Mouse (Mus musculus) thymus, postnatal 14 days (tissue): Measurements from ENCODE around the gene Pigt.
A peak's percentile ranks its signal among the peaks of the same experiment; 100 is the strongest.

Experiments used
- DNase-seq: peaks from one replicate; pipeline ENCODE4 v3.0.0; 2021

Gene Pigt

DNA sequence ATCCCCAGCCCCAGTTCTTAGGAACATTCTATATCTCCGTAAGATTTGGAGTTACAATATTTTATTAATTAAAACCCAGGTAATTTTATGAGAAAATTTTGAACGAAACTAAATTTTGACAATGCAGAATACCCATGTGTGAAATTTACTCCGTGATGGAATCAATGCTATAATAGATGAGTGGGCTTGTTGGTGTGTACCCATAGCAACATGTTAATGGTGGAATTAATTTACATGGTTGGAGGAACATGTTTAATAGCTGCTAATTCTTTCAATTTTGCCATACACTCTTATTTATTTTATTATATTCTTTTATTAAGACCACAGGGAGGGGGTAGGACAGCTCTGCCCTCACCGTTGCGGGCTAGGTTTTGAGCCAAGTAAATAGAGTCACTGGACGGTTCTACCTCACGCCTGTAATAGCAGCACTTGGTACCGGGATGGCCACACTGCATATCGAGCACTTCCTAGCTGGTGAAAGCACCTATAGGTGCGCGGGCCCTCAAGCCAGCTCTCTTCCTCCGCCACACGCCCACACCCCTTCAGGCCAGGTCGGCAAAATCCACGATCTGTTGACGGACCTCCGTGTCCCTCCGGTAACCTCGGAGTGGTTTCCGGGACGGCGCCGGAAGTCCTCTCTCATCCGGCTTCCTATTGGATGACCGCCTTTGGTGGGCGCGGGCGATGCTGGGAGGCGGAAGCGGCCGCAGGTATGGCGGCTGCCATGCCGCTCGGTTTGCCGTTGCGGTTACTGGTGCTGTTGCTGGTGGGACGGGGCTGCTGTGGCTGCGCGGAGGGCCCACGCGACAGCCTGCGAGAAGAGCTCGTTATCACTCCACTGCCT, at the start of gene Pigt:
Gene Pigt, plus strand, starts transcription at position 674 of the 844 bp plus-strand sequence.
- DNase-seq: peak; percentile 88

DNA sequence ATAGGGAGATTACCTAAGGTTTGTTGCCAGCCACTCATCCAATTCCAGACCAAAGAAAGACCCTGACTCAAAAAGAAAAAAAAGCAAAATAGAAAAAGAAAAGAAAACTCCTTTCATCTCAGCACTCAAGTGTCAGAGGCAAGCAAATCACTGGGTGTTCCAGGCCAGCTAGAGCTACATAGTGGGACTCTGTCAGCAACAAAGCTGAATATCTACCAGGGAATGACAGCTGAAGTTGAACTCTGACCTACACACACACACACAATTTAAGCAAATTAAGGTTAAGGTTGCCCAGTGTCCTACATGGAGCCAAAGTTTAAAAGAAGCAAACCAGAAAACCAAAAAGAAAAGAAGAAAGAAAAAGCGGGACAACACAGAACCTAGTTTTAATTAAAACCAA, 49.2 kb upstream of the Pigt start:
- DNase-seq: no peak

DNA sequence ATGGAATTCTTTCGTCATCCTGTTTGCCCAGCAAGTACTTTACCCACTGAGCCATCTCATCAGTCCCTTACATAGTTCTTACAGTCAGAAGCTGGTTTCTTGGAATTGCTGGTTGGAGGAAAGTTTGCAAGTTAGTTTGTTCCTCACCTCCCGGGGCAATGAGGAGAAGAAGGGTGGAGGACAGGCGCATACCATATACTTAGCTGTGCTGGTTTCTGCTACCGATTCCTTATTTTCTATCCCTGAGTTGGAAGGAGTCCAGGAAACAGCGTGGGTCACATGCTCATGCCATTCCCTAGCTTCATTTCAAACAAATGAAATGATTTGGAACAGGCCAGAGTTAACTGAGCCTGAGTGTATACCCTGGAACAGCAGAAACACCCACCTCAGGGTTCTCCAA, 48.4 kb upstream of the Pigt start:
- DNase-seq: no peak

DNA sequence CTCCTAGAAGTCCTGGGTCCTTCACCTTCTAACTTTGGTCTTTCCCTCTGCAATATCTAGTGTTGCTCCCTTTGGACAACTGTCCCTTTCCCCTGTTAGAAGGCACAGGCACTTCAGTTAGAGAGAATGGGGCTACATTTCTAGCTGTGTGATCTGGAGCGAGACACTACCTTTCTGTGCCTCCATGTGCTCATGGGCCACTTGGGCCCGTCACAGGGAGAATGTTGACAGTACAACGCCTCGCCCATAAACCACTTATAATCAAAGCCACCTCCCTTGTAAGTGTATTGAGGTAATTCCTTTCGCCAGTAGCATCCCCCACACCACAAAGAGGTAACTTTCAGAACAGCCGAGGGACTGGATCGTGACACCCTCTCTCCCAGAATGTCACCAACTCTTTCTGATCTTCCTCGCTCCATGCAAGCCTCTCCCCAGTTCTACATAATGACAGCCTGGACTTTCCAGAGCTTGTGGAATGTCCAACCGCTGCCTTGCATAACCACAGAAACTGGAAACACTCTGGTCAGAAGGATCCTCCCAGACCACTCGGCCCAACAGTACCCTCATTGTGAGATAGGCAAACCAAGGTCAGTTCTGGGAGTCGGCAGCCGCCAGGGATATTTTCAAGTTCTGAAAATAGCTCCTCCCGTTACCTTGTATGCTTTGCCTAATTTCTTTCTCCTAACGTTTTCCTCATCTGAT, 47.8 kb upstream of the Pigt start:
- DNase-seq: no peak

DNA sequence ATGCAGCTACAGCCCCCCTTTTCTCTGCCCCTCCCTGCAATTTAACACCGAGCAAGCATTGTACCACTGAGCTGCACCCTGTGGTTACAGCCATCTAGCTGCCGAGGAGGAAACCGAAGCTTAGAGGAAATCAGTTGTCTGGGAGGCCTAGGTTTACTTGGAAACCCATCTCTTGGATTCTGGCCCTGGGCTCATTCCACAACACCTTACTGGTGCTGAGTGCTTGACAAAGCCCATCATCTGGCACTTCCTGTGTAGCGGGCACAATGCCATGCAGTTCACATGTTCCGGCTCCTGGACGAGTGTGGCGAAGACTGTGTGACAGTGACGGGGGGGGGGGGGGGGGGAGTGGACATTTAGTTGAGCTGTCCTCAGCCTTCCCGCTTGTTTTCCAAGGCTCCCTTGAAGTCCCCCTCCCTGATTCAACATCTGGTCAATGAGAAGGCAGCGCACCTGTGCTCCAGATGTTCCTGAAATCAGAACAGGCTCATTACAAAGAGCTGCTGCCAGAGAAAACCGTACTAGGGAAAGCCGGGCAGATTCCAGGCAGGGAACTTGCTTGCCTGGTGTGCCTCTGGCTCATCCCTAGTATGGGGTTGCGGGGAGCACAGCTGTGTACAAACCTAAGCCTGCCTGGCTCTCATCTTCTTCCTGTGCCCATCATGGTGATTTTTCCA, 45.2 kb upstream of the Pigt start:
- no peak for DNase-seq

DNA sequence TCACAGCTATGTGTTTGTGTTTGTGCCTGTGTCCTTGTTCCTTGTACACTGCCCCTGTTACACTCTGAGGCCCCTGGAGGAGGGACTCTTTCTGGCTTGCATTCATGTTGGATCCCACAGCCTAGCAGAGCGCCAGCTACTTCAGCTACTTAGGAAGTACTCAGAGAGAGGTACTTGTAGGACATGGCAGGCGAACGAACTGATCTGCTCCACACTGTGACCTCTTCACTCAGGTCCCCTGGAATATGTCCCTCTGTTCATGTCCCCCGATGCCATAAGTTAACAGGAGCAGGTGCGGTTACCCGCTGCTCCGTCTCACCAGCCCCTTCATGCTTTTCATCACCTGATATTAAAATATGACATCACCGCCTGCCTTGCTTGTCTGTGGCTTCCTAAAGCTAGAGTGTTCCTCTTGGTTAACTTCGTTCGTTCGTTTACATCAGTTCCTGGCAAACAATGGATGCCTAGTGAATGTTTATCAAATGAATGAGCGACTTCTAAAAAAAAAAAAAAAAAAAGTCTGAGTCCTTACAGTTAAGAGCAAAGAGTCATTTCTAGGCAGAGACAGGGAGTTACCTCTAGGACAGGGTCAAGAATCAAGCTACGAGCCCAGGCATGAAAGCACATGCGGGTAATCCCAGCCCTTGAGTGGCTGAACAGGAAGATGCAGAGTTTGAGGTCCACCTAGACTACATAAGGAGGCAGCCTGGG, 44.1 kb upstream of the Pigt start:
- no peak for DNase-seq

DNA sequence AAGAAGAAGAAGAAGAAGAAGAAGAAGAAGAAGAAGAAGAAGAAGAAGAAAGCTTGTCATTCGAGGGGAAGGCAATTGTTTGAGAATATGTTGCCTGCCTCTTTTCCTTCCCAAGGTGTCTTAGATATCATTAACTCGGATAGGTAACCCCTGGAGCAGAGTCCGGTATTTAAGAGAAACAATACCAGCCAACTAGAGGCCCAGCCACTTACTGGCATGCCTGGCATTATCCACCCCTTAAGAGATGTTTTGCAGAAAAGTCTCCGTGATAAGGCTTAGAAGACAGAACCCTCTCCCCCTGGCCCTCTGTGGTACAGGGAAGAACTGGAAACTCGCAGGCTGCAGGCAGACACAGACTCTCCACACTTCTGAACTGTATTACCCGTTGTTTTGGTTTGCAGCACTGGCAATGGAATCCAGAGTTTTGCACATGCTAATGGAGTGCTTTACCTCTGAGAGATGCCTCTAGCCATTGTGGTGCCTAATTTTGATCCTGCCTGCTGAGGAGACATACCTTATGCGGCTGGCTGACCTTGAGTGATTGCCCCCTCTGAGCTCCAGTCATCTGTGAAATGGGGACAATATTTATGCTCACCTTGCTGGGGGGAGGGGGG, 43.3 kb upstream of the Pigt start:
- DNase-seq: no peak

DNA sequence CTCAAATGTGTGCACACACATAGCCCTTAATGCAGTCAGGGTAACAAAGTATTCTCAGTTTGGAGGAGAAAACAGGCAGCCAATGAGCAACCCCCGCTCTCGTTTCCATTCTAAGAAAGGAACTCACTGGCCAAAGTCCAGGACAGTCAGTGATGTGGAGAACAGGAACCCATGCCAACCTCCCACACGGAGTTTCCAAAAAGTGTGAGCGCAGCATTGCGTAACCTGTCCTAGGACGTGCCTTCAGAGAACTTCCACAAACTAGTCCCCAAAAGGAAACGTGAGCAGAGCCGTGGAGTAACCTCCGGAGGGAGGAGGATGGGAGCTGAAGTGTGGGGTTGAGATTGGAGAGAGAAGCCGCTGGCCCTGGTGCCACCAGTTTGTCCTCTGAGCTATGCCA, 42.5 kb upstream of the Pigt start:
- no peak for DNase-seq

DNA sequence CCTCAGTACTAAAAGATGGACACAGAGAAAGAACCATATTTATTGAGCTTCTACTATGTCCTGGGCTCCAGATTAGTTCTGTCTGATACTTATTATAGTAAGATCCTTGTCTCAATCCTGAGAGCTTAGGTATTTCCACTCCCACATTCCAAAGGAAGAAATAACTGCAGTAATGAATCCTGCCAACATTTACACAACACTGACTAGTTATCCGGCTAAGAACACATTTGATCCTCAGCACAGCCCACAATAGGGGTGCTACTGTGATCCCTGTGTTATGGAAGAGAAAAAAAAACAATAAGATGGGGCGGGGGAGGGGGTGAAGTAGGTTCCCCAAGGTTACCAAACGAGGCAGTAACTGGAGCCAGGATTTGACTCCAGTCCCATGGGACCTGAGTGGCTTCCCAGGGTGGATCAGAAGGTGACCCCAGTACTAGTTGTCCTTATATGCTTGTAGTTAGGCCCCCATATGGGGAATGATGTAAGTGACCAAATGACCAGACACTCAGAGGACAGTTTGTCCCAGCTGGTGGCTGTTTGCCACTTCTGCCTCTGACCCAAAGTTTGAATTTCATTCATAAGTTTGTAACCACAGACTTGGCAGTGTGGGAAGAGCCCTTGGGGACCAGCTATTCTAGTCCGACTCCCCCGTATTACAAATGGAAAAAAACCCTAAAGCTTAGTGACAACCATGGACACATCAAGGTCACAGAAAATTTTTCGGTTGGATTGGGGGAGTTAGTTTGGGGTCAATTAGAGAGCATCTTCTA, 41.7 kb upstream of the Pigt start:
- no peak for DNase-seq

DNA sequence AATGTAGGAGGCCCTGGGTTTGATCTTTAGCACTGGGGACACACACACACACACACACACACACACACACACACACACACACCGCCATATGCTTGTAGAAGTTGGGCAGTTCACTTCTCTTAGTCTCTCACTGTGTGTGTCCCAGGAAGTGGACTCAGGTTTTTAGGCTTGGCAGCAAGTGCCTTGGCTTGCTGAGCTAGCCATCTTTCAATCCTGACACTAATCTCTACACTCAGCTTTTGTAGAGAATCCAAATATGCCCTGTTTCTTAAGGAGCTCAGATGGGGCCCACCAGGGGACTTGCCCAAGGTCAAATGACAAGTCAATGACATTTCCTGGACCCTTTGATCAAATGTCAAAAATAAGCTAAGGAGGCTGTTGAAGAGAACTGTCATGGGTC, 40.9 kb upstream of the Pigt start:
- DNase-seq: no peak

DNA sequence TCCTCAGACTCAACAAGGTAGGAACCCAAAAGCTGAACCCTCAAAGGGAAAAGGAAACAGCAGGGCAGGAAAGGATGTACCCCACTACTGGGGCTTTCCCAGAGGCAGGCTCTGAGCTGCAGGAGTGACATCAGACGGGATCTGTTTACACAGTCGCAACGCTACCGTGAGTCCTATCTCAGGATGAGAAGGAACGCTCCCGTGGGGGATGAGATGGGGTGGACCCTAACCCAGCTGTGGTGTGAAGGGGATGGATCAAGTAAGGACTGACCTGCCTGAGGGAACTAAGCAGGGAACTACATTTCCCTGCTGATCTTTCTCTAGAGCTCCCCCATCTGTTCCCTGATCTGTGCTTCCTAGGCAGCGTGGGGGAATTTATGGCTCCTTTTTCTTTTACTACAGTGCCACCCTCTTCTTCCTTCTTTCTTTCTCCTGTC, 40.4 kb upstream of the Pigt start, which contains the start of gene Sys1:
Gene Sys1, plus strand, starts transcription at position 101 of the 437 bp plus-strand sequence.
- no peak for DNase-seq

DNA sequence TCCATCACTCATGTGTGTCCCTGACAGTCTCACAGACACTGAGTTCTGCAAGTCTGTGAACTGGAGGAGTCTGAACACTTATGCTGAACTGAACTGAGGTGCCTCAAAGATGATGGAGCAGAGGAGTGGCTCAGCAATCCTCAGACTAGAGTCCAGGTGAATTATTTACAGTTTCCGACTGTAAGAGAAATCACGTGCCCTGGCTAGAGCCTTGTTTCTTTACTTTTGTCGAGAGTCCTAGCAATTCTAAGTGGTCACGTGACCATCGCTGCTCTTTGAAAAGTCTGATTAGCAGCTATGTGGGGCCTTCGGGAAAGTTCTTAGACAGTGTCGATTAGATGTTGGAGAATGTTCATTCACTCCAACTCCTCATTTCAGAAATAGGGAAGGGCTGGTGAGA, 39.4 kb upstream of the Pigt start:
- DNase-seq: no peak

DNA sequence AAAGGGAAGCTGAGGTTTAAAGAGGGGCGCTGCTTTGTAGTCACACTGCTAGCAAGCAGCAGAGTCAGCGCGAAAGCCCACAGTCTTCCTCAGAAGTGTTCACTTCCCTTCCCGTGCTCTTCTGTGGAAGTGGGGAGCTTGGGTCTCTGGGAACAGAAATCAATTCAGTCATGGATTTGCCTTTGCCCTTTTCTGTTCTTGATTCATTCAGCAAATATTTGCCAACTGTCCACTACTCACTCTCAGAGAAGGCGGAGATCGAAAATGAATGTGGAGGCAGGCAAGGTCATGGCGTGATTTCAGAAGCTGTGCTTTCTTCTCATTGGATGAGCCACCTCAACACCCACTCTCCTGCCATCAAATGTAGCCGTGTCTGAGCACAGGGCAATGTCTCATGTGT, 38.8 kb upstream of the Pigt start:
- DNase-seq: no peak

DNA sequence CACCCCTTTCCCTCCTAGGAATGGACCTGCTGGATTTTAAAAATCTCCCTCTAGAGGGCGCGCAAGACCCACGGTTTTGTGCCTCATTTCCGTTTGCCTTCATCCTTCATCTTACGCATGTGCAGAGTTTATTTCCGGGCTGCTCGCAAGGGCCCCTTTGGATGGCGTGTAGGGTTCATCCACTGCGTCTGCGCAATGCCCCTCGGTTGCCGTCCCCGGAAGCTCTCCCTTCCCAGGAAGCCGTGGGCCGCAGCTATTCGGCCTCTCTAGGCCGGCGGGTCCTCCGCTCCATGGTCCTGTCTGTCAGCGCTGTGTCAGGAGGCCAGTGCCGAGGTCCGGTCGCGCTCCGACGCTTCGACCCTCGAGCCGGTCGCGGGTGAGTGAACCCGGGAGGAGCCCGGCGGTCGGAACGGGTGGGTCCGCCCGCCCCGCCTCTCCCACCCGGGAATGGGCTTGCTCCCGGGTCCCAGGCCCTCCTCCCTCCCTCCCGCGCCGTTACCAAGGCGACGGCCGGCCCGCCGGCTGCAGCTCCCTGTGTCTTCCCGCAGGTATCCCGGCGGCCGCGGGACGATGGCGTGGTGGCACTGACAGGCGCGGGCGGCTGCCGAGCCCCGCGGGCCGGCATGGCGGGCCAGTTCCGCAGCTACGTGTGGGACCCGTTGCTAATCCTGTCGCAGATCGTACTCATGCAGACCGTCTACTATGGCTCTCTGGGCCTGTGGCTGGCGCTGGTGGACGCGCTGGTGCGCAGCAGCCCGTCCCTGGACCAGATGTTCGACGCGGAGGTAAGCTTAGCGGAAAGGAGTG, 36.4 kb upstream of the Pigt start, which contains the start of gene Gm20458:
Gene Gm20458, plus strand, starts transcription at position 223 of the 807 bp plus-strand sequence.
- peak; percentile 96 for DNase-seq

DNA sequence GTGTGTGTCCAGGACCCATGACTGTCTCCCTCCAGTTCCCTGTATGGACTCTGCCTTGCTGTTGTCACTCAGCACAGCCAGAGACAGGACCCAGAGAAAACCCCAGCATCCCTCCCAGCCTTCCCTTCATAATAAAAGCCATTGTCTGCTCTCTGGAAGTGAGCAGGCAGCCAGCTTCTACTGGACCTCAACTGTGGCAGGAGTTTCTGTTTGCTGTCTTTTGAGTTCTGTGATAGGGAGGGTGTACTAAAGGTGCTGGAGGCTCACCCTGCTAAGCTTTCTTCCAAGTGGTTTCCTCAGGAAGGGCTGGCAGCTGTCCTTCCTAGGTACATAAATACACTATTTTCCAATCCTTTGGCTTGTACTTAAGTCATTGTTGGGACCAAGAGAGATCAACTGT, 32.2 kb upstream of the Pigt start:
- DNase-seq: no peak

DNA sequence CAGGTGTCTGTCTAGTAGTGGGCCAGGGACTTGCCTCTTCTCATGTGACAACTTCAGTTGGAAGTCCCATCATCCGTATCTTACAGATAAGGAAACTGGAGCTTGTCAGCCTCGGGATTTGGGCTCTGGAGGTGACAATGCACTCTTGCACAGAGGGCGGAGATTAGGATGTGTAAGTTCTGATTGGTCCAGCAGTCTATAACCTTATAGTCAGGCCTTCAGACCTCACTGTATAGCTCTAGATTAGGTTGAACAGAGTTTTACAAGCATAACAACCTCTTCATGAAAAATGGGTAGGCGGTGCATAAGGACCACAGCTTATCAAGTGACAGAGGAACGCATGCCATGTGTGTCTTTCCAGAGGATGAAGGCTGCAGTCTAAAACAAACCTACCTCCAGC, 30.5 kb upstream of the Pigt start:
- no peak for DNase-seq

DNA sequence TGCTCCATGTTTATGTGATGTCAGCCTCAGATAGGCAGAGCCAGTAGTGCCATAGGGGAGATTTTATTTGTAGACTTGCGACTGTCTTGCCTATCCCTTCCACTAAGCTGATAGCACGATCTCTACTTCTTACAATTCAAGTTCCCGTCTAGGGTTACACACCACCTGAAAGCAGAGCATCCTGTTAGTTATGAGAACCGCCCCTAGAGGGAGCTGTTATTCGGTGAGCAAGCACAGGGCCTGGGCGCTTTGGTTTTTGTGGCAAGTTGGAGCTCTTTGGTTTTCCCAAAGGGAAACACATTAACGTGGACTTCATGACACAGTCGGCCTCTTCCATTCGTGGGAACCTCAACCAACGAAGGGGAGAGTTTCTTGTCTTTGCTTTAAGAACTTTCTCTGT, 27.1 kb upstream of the Pigt start:
- peak; percentile 65 for DNase-seq

DNA sequence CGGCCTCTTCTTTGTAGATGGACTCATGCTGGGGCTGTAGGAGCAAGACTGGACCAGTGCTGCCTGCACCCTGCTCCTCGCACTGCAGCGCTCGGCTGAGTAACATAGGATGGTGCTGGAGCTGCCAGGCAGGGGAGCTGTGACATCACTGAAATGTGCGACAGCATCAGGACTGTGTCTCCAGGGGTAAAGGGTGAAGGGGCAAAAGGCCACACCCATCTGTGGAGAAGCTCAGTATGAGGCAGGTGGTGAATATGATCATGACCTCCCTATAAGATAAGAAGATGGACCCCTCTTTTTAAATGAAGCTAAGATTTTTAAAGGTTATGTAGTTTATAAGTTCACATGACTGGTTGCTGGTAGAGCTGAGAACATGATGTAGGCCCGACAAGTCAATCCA, 23.7 kb upstream of the Pigt start, which contains the start of gene Trp53tg5:
Gene Trp53tg5, minus strand, starts transcription at position 101 of the 400 bp plus-strand sequence.
- DNase-seq: no peak

DNA sequence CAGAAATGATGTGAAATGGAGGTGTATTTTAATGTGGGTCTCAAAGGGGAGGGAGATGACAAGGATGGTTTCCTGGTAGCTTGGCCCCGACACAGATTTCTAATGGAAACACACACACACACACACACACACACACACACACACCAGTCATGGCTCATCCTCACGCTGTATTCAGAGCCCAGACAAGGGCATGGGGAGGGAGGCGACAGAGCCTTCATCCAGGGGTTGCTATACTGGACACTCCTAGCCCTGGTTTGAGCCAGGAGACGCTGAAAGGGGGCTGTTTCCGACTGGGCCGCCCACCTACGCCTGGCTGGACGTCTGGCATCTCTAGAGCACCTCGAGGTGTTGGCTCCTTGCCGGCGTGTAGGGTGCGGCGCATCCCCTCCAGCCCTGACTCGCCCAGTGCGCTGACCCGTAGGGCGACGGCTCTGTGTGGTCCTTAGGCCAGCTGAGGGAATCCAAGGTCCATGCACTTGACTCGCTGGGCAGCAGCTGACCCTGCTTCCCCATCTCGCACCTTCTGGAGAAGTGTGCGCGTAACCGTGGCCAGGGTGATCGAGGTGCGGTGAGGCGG, 11.6 kb upstream of the Pigt start, which contains the start of gene Dbndd2:
Gene Dbndd2, plus strand, starts transcription at position 426 of the 577 bp plus-strand sequence.
- no peak for DNase-seq
